Mouse (Mus musculus) adrenal gland, postnatal 36 days (tissue): ENCODE data around the gene Rbl2. TPM values are rescaled to one million over a fixed set of nuclear protein-coding genes. Genes with fewer than 3 reads are reported as not detected.
A peak's percentile ranks its signal among the peaks of the same experiment; 100 is the strongest.

Experiments
- DNase-seq, 2 experiments: peaks; one replicate each; pipeline ENCODE4 v3.0.0; 2021; ENCODE audit warnings: mixed read lengths in 1 of 2
- total RNA-seq, 2 experiments: library from RNA; stranded (reverse); gene quantifications; 2 replicates each; pipeline ENCODE4 v1.2.3; 2021

The Rbl2 gene
- total RNA-seq, 2 experiments from 2014 or later = 35.1 to 50.1 TPM

DNA sequence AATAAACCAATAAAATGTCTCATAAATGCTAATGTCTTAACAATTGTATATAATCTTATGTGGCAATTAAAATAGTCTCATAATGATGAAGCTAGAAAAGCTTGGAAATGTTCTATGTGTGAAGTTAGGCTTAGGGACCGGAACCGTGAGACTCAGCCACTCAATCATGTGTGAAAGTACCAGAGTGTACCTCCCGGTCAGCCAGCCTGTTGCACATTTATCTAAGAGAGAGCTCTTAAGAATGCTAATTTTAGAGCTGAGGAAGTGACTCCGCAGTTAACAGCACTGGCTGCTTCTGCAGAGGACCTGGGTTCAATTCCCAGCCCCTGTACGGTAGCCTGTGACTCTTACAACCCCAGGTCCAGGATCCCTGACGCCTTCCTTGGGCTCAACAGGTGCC lies 28.2 kb downstream of the Rbl2 start:
- no peak for DNase-seq

DNA sequence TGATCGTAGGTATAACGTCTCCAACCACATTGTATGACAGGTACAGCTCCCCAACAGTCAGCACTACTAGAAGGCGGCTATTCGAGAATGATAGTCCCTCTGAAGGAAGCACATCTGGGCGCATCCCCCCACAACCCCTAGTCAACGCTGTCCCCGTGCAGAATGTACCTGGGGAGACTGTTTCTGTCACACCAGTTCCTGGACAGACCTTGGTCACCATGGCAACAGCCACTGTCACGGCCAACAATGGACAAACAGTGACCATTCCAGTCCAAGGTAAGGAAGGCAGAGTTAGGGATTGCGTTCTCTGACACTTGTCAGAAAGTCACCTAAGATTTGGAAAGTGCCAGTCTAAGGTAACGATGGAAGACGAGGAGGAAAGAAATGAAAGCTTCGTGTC lies 36.4 kb downstream of the Rbl2 start:
- DNase-seq = peak; percentile 12 to 41

DNA sequence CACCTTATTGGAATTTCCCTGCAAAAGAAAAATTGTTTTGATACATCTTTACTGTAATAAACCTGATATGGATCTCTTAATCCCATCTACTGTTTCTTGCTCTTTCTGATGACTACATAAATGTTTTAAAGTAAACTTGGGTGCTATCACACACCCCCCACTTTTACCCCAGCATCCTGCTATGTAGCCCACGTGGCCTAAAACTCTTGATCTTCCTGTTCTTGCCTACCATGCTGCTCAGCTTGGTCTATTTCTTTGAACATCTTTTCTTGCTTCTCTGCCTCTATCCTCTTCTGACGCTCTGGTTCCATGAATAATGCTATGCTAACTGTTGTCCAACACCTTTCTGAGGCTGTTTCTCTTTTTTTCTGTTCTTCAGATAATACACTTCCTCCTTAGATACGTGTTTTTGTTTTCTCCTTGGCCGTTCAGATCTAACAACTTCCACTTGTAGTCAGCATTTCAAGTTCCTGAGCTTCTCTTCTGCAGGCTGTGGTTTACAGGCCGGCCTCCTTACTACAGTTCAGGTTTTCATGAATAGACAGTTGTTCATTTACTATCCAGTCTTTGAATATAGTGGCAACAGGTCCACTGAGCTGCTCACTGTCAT lies 42.1 kb downstream of the Rbl2 start:
- no peak for DNase-seq

DNA sequence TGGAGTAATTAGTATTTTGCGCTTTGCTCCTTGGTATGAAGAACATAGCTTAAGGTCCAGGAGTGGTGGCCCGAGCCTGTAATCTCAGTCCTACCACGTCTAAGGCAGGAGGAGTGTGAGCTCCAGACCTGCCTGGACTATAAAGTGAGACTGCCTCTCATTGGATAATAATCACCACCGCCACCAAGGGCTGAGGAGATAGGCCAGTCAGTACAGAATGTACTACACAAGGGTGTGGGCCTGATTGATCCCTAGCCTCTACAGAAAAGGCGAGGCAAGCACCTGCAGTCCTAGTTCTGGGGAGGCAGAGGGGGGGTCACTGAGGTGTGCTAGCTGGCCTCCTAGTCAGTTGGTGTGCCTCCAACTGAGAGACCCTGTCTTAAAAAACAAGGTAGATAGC lies 44.6 kb downstream of the Rbl2 start:
- no peak for DNase-seq

DNA sequence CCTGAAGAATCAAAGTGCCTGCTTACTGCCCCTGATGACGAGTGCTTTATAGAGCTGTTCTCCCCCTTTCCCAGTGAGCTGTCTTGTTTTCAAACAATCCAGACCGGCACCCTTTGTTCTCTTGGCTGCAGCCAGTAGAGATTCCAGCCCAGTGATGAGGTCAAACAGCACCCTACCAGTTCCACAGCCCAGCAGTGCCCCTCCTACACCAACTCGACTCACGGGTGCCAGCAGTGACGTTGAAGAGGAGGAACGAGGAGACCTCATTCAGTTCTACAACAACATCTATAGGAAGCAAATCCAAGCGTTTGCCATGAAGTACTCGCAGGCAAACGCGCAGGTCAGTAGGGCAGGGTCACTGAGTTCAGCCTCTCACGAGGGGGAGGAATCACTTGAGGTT lies 45.1 kb downstream of the Rbl2 start:
- no peak for DNase-seq

DNA sequence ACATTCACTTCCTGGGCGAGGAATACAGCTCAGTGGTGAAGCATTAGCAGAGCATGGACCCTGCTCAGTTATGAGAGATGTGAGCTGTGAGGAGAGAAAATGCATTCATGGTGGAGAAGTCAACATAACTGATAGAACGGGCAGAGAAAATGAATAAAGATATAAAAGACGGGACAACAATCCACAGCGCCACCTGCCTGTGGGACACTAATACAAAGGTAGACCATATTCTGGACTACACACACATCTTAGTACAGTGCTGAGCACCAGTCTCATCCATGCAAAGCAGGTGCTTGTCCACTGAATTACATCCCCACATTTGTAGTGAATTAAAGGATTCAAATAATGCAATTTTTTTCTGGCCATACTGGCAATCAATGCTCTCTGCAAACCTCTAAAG lies 47.7 kb downstream of the Rbl2 start:
- DNase-seq = no peak

DNA sequence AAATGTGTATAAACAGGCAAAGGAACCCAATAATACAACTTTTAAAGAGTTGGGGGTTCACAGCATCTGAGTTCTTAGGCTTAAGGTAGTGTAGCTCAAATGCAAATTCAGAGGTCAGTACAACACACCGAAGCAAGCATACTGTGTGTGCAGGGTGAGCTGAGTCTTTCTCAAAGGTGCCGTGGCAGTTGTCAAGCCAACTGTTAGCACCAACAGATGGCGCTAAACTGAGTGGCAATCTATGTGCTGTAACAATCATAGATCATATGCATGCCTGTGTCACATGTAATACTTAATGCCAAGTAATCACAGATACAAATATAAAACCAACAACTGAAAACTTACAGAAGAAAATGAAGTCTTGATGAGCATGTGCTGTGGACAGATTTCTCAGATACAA lies 48.3 kb downstream of the Rbl2 start:
- peak in 1 of 2 experiments; percentile 8 for DNase-seq

DNA sequence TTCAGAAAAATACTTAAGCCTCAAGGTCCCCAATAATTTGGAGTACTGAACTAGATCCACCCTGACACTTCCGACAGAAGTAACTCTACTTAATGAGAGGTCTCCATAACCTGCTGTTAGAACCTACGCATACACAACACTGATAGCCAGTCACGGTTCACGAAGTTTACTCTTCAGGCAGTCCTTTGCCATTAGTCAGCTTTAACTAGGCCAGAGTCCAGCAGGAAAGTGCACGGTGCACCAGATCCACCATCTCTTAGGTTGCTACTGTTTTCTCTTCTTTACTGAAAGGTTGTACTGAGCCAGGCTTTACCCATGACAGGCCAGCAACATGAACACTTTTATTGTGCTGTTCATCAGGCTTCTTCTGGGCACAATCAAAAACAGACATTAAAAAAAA lies 54.5 kb downstream of the Rbl2 start:
- DNase-seq = no peak

DNA sequence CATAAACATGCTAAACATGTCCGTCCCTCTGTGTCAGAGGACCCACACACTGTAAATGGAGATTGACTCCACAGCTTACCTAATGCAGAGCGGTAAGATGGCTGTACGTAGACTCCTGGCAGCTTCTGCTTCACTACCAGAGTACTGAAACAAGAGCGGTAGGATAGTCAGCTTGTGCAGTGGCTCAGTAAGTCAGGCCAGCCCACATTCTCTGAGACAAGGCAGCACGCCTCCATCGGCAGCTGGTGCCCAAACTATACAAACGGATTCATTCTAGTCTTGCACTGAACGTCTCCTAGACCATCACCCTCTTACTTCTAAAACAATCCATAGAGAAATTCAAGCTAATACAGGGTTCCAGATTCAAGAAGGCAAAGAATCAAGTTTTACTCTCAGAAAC lies 56.9 kb downstream of the Rbl2 start:
- DNase-seq = no peak

DNA sequence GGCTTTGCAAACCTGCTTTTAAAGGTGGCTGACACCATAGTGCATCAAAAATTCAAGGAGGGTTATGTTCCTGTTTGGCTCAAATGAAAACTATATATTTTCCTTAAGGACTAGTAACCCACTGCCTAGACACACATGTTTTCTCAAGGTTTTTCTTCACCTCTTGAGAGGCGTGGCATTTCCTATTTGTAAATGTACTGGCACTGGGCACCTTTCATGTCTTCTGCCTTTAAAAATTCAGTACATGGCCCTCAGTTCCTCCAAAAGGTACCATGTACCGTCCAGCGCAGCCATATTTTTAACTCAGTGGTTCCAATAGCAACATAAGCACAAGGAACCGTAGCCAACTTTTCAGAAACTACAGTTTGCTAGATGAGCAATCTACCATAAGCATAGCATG lies 62.9 kb downstream of the Rbl2 start:
- DNase-seq = no peak

DNA sequence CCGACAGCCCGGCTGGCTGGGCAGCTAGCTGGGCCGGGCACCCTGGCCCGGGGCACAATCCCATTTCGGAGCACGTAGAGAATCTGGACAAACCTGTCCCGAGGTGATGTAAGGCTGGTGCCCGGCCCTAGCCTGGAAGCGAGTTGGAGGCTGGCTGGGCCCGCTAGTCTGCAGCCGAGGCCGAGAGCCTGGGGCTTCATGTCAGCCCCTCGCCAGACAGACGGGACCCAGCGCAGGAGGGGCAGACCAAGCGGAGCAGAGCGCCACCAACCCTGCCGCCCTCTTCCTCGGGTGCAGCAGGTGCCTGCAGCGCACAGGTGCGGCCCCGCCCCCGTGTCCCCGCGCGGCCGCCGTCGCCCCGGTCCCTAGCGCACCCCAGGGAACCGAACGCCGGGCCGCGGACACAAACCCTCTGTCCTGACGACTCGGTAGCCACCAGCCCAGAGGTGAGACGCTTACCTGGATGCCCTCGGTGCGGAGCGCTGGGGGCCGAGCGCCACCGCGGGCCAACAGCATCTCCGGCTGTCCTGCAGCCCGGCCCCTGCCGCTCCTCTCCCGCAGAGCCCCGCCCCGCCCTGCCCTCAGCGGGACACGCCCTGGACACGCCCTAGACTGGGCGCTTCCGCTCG lies 63.7 kb downstream of the Rbl2 start:
- no peak for DNase-seq

DNA sequence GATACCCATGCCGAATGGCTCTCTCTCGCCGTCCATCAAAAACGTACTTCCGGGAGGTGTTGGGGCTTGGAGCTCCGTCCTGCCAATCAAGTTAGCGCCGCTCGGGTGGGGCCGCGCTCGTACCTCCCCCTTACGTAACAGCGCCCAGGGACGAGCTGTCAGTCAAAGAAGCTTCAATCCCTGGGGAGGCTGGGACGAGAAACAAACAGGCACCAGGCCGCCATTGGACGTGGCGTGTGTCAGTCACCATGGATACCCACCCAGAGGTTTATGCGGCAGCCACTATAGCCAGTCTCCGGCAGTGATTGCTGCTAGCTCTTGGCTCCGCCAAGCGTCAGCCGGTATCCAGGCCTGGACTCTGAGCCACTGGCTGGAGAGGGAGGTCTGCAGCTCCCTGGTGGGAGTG lies 64.2 kb downstream of the Rbl2 start:
- peak; percentile 99 to 100 for DNase-seq

DNA sequence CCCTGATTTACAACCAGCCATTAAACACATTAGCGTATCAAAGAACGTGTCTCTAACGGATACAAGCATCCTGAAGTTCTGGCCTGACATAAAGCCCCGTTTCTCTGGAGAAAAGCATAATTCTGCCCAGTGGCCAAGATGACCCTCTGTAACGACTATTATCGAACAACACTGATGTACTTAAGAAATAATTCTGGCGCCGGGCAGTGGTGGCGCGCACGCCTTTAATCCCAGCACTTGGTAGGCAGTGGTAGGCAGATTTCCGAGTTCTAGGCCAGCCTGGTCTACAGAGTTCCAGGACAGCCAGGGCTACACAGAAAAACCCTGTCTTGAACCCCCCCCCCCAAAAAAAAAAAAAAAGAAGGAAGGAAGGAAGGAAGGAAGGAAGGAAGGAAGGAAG lies 64.8 kb downstream of the Rbl2 start:
- DNase-seq = no peak

DNA sequence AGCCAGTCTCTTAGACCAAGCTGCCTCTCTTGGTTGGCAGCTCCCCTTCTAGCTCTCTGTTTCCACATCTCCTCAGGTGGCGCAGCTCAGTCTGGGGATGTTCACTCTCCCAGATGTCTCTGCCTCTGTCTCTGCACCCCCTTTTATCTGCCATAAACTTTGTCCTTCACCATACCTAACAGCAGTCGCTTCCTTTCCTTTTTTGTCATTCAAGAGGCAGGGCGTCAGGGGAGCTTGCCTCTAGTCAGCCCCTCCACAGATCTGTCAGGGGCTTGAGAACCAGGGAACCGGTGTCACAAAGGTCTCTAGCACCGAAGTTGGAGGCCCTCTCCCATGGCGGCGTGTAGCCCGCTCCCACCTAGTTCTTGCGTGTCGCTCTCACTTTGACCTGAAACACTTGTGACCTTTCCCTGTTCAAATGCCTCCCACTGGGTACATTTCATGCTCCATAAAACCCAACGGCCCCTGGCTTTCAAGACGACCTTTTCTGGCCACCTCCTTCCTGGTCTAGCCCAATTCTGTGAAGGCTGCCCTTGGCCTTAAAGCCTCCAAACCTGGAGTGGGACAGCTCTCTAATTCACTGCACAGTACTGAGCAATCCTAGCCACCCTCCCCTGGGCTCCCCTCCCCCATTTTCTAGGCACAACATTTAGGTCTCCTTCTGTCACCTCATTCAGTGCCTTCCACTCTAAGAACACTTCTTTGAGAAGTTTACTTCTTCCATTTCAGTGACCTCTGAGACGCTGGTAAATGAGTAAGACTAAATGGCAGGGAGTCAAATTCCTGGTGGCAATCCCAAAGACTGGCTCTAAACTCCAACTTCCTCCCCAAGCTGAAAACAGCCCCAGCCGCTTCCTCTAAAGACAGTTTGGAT lies 65.7 kb downstream of the Rbl2 start:
- DNase-seq = no peak

DNA sequence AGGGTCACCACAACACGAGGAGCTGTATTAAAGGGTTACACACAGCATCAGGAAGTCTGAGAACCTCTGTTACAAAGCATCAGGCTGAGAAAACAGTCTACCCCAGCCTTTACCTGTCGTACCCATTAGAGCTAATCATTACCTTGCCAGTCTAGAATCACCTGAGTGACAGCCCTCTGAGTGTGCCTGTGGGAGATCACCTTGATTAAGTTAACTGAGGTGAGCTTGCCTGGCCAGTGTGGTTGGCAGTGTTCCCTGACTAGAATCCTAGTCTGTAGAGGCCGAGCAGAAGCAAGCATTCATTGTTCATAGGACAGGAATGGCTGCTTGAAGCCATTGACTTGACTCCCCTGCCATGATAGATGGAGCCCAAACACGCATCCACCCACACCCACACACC lies 71.0 kb downstream of the Rbl2 start:
- DNase-seq = no peak

DNA sequence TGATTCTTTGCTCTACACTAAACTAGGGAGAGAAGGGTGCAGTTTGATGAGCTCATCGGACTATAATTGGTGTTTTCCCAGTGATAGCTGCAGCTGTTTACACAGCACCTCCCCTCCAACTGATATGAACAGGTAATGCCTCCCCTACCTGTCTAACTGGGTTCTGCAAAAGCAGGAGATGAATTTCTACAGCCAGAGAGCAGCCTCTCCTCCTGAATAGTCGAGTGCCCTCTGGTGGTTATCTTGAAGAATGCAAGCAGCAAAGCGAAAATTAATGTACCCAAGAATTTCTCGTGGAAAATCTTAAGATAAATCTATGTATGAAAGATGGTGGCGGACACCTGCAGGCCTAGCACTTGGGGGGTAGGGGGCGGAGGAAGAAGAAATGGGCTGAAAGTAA lies 77.9 kb downstream of the Rbl2 start:
- DNase-seq = peak; percentile 14 to 58

DNA sequence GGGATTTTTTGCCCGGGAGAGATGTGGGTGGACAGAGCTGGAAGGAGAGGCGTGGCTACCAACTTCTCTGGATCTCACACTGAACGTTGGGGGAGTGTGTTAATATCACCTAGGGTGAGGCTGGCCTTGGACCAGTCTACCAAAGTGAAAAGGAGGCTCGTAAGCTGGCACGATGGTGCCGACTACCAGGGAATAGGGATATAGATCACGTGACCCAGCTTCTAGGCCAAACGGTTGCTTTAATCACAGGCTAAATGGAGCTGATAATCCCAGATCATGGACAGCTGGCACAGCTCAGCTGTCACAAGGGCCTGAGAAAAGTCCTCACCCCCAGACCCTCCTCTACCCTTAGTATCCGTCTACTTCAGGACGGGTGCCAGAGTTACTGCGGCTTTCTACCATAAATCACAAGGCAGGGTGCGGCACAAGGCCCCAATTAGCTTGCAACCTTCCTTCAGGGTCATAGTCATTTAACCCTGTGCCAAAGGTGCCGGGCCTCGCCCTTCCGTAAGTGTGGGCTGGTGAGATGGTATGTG lies 78.9 kb downstream of the Rbl2 start:
- peak; percentile 17 to 18 for DNase-seq

DNA sequence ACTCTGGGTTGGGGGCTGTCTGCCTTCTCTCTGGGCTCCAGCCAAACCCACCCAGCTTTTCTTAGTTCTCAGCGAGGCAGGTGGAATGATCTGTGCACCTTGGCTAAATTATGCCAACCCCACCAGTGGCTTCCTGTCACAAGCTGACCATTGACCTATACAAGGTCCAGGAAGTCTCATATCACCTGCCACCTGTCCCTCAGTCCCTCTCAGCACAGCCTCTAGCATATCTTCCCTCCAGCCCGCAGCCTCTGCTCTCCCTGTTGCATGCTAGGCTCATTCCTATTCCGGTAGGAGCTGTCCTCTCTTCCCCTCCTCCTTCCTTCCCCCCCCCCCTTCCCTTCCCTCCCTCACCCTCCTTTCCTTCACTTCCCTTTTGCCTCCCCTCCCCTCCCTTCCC lies 79.4 kb downstream of the Rbl2 start:
- no peak for DNase-seq

DNA sequence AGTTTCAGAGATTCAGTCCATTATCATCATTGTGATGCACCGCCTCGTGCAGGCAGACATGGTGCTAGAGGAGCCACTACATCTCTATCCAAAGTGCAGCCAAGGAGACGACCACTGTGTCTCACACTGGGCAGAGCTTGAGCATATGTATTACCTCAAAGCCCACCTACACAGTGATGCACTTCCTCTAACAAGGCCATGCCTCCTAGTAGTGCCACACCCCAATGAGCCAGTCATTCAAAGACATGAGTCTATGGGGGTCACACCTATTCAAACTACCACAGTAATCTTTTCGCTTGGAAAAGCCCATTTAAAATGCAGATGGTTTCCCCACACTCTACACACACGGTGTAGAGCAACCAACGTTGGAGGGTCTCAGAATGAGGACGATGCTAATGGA lies 81.7 kb downstream of the Rbl2 start:
- no peak for DNase-seq

DNA sequence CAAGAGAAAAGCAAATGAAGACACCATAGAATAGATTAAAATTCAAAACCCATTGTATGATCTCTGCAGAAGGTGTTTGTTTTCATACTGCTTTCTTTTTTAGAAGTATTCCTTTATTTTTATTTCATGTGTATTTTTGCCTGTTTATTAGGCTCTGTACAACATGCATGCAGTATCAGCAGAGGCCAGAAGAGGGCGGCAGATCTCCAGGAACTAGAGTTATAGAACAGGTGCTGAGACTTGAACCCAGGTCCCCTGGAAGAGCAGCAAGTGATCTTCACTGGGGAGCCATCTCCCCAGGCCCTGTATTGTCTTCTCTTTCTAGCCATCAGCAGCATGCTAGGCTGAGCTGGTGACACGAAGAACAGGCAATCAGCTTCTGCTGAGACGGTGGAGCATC lies 84.0 kb downstream of the Rbl2 start:
- no peak for DNase-seq

DNA sequence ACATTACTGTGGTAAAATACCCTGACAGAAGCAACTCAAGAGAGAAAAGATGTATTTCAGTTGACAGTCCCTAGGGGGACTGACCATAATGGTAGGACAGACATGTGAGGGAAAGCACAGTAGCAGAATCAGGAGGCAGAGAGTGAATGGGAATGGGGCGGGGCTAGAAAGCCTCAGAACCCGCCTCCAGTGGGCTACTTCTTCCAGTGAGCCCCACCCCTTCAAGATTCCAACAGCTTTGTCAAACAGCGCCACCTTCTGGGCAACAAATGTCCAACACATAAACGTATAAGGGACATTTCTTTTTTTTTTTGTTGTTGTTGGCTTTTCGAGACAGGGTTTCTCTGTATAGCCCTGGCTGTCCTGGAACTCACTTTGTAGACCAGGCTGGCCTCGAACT lies 84.7 kb downstream of the Rbl2 start:
- DNase-seq = peak in 1 of 2 experiments; percentile 37

DNA sequence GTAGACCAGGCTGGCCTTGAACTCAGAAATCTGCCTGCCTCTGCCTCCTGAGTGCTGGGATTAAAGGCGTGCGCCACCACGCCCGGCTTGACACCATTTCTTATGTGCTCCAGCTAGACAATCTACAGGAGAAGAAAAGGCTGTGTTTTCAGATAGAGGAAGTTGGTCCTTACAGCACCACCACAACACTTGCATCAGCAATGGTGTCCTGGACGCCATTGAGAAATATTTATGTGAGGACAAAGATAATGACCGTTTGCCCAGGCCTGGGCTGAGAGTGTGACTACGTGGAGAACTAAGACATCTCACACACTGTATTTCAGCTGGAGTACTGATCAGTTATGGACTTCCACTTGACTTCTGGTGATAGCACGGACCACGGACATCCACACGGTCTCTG lies 88.8 kb downstream of the Rbl2 start:
- no peak for DNase-seq
